Mouse (Mus musculus) liver, adult 2 months (tissue): ENCODE measurements at regions not wholly inside any gene's neighbourhood (a gene's known extent, or its start where the extent isn't known, plus 50 kb on each side); places are given as distances from the start of the nearest gene placed in this dataset.

Experiments used
- DNase-seq: peaks from one replicate; pipeline ENCODE4 v3.0.0-alpha.2; 2011; ENCODE audit warnings: low read depth, low spot score; ENCODE audit errors: extremely low read depth
- H3K27ac ChIP-seq: fragments of 200-500 bp; replicated peaks from 2 replicates; pipeline ENCODE4 v1.5.1; 2012; ENCODE audit warnings: low read depth, mild to moderate bottlenecking, control low read depth, inconsistent platforms, low read length; ENCODE audit not compliant: insufficient read depth
- H3K27me3 ChIP-seq: fragments of 200-500 bp; 2 replicates; pipeline ENCODE4 v1.6.1; 2012; ENCODE audit warnings: mild to moderate bottlenecking, moderate library complexity, low read length, inconsistent platforms; ENCODE audit not compliant: control insufficient read depth, insufficient read depth
- H3K36me3 ChIP-seq: fragments of 200-500 bp; 2 replicates; pipeline ENCODE4 v1.6.1; 2012; ENCODE audit warnings: low read length, inconsistent platforms; ENCODE audit not compliant: control insufficient read depth, insufficient read depth
- H3K4me1 ChIP-seq: fragments of 200-500 bp; 2 replicates; pipeline ENCODE4 v1.6.1; 2011; ENCODE audit warnings: low read length; ENCODE audit not compliant: control insufficient read depth, insufficient read depth
- H3K4me3 ChIP-seq: fragments of 200-500 bp; 2 replicates; pipeline ENCODE4 v1.5.1; 2011; ENCODE audit warnings: low read depth, mild to moderate bottlenecking, control low read depth, low read length, moderate library complexity; ENCODE audit not compliant: insufficient read depth
- H3K79me2 ChIP-seq: fragments of 200-500 bp; 2 replicates; pipeline ENCODE4 v1.6.1; 2012; ENCODE audit warnings: inconsistent platforms, mild to moderate bottlenecking, low read length, moderate library complexity; ENCODE audit not compliant: control insufficient read depth, insufficient read depth
- H3K9ac ChIP-seq: fragments of 200-500 bp; 2 replicates; pipeline ENCODE4 v1.6.1; 2012; ENCODE audit warnings: low read depth, mild to moderate bottlenecking, control low read depth, inconsistent platforms, low read length
- CTCF ChIP-seq: fragments of 200-500 bp; IDR thresholded peaks from 2 replicates; pipeline ENCODE4 v1.5.1; 2011; ENCODE audit warnings: low read depth, low read length, control low read depth
- POLR2A ChIP-seq: fragments of 200-500 bp; IDR thresholded peaks from 2 replicates; pipeline ENCODE4 v1.6.1; 2011; ENCODE audit warnings: low read length, control low read depth; ENCODE audit not compliant: insufficient read depth; ENCODE audit errors: extremely low read depth
- WGBS: fragments of 180-500 bp; shearing (Covaris S2); methylation state at CpG from one replicate; pipeline ENCODE4 v1.1.7; 2018; 5-methylcytosine and 5-hydroxymethylcytosine counted together

GRCm38 (mm10) chr8:113552826-113553225, 82.6 kb upstream of the Mon1b start:
- no peak overlapping the region for H3K27ac ChIP-seq
- WGBS: 69% methylated on average over 5 of the region's 5 CpGs
- TF ChIP-seq CTCF (no peak), POLR2A (no peak)

GRCm38 (mm10) chr8:113554700-113555455, 80.5 kb upstream of the Mon1b start:
- TF ChIP-seq POLR2A (no peak), CTCF (no peak)
- Histone ChIP-seq H3K4me1 (no peaks in the 10 kb centered on the region), H3K4me3 (no peak overlapping the region), H3K27ac (no peak overlapping the region), H3K27me3 (no peaks in the 10 kb centered on the region), H3K79me2 (no peaks in the 10 kb centered on the region), H3K9ac (no peak overlapping the region), H3K36me3 (no peaks in the 10 kb centered on the region)
- WGBS: 45% methylated on average over 12 of the region's 12 CpGs
- DNase-seq: peak; percentile 9

More at GRCm38 (mm10) chr8:113552826-113553225, 82.6 kb upstream of the Mon1b start:
- H3K4me3 ChIP-seq: no peak overlapping the region
- no peak for DNase-seq
- no peaks in the 10 kb centered on the region for H3K36me3 ChIP-seq
- H3K27me3 ChIP-seq: no peaks in the 10 kb centered on the region
- H3K79me2 ChIP-seq: no peaks in the 10 kb centered on the region
- H3K4me1 ChIP-seq: no peaks in the 10 kb centered on the region
- no peak overlapping the region for H3K9ac ChIP-seq

GRCm38 (mm10) chr8:113556994-113557393, 78.4 kb upstream of the Mon1b start:
- TF ChIP-seq POLR2A: no peak
- TF ChIP-seq CTCF: no peak
- no peaks in the 10 kb centered on the region for H3K27me3 ChIP-seq
- H3K79me2 ChIP-seq: no peaks in the 10 kb centered on the region
- H3K4me3 ChIP-seq: no peak overlapping the region
- no peak overlapping the region for H3K9ac ChIP-seq
- WGBS: 71% methylated on average over 5 of the region's 5 CpGs
- no peaks in the 10 kb centered on the region for H3K36me3 ChIP-seq
- H3K27ac ChIP-seq: no peak overlapping the region
- no peaks in the 10 kb centered on the region for H3K4me1 ChIP-seq
- DNase-seq: no peak

- H3K4me1 ChIP-seq: no peaks in the 10 kb centered on the region
- WGBS: 29% methylated on average over 10 of the region's 10 CpGs
- no peaks in the 10 kb centered on the region for H3K36me3 ChIP-seq
- H3K27ac ChIP-seq: no peak overlapping the region
- DNase-seq: no peak
- no peak overlapping the region for H3K9ac ChIP-seq
- no peaks in the 10 kb centered on the region for H3K79me2 ChIP-seq
- no peaks in the 10 kb centered on the region for H3K27me3 ChIP-seq
- TF ChIP-seq CTCF (no peak), POLR2A (no peak)
- H3K4me3 ChIP-seq: no peak overlapping the region
Measured at GRCm38 (mm10) chr8:113581098-113581497, 54.3 kb upstream of the Mon1b start.

GRCm38 (mm10) chr8:113581704-113582103, 53.7 kb upstream of the Mon1b start:
- DNase-seq: no peak
- Histone ChIP-seq H3K36me3 (no peaks in the 10 kb centered on the region), H3K4me1 (no peaks in the 10 kb centered on the region), H3K4me3 (no peak overlapping the region), H3K9ac (no peak overlapping the region), H3K27me3 (no peaks in the 10 kb centered on the region), H3K79me2 (no peaks in the 10 kb centered on the region), H3K27ac (no peak overlapping the region)
- TF ChIP-seq POLR2A: no peak
- no peak for TF ChIP-seq CTCF
- WGBS: 46% methylated on average over 12 of the region's 12 CpGs
